Mouse (Mus musculus): Measurements from ENCODE around the gene 6430548M08Rik. TPM values are rescaled to one million over a fixed set of nuclear protein-coding genes. Genes with fewer than 3 reads are reported as not detected.

The 6430548M08Rik gene
- 9.9 and 10.0 TPM in 2 replicates for polyA plus RNA-seq (2014; fragmentation: Nextera tagmentation; extraction: Ambion mirVana)

GRCm38 (mm10) chr8:120113758-120114255, at the start of gene 6430548M08Rik:
6430548M08Rik (plus strand) TSS chr8:120114152.
- DNase-seq (ENCODE audit: low spot score) (peak; percentile 100), ATAC-seq (replicated peaks; ENCODE audit: low FRiP score) (peak; percentile 96)
- Histone ChIP-seq H3K4me1 (replicated peaks; ENCODE audit: control insufficient read depth, insufficient read depth, low read length) (peaks cover 10% of the 10 kb centered on the region), H3K4me2 (ENCODE audit: low read depth, low read length, severe bottlenecking) (peak within 1 kb of the TSS; percentile 89), H3K36me3 (ENCODE audit: control insufficient read depth, insufficient read depth, low read length) (no peaks in the 10 kb centered on the region), H3K27ac (ENCODE audit: low read depth, low read length) (peak within 1 kb of the TSS; percentile 67), H3K9ac (ENCODE audit: low read length) (peak within 1 kb of the TSS; percentile 74), H3K27me3 (ENCODE audit: control insufficient read depth, insufficient read depth, low read length) (peaks cover 18% of the 10 kb centered on the region), H3K9me3 (ENCODE audit: control insufficient read depth, low read length) (no peaks in the 10 kb centered on the region), H3K4me3 (ENCODE audit: low read depth, low read length) (peak within 1 kb of the TSS; percentile 63)
- WGBS = under 1% methylated on average over 61 of the region's 61 CpGs

GRCm38 (mm10) chr8:120065611-120066010, 48.3 kb upstream of the 6430548M08Rik start:
- H3K4me2 ChIP-seq (ENCODE audit: low read depth, low read length, severe bottlenecking) = no peak overlapping the region
- no peak overlapping the region for H3K4me3 ChIP-seq (ENCODE audit: low read depth, low read length)
- no peaks in the 10 kb centered on the region for H3K36me3 ChIP-seq (ENCODE audit: control insufficient read depth, insufficient read depth, low read length)
- H3K27me3 ChIP-seq (ENCODE audit: control insufficient read depth, insufficient read depth, low read length) = no peaks in the 10 kb centered on the region
- no peak overlapping the region for H3K9ac ChIP-seq (ENCODE audit: low read length)
- DNase-seq (ENCODE audit: low spot score) (no peak), ATAC-seq (replicated peaks; ENCODE audit: low FRiP score) (no peak)
- no peak overlapping the region for H3K27ac ChIP-seq (ENCODE audit: low read depth, low read length)
- H3K4me1 ChIP-seq (replicated peaks; ENCODE audit: control insufficient read depth, insufficient read depth, low read length) = no peaks in the 10 kb centered on the region
- 93% methylated on average over 8 of the region's 8 CpGs for whole genome bisulfite sequencing
- no peaks in the 10 kb centered on the region; the same call in 1 of the 2 replicates for H3K9me3 ChIP-seq (ENCODE audit: control insufficient read depth, low read length)

- 94% methylated on average over 4 of the region's 4 CpGs for WGBS
- DNase-seq (ENCODE audit: low spot score) (no peak), ATAC-seq (replicated peaks; ENCODE audit: low FRiP score) (no peak)
- Histone ChIP-seq H3K9me3 (ENCODE audit: control insufficient read depth, low read length) (no peaks in the 10 kb centered on the region; the same call in 1 of the 2 replicates), H3K36me3 (ENCODE audit: control insufficient read depth, insufficient read depth, low read length) (no peaks in the 10 kb centered on the region), H3K27me3 (ENCODE audit: control insufficient read depth, insufficient read depth, low read length) (no peaks in the 10 kb centered on the region), H3K4me1 (replicated peaks; ENCODE audit: control insufficient read depth, insufficient read depth, low read length) (no peaks in the 10 kb centered on the region), H3K27ac (ENCODE audit: low read depth, low read length) (no peak overlapping the region), H3K4me2 (ENCODE audit: low read depth, low read length, severe bottlenecking) (no peak overlapping the region), H3K4me3 (ENCODE audit: low read depth, low read length) (no peak overlapping the region), H3K9ac (ENCODE audit: low read length) (no peak overlapping the region)
Measured at GRCm38 (mm10) chr8:120066226-120066625, 47.7 kb upstream of the 6430548M08Rik start.

- Histone ChIP-seq H3K36me3 (ENCODE audit: control insufficient read depth, insufficient read depth, low read length) (no peaks in the 10 kb centered on the region), H3K27me3 (ENCODE audit: control insufficient read depth, insufficient read depth, low read length) (no peaks in the 10 kb centered on the region), H3K27ac (ENCODE audit: low read depth, low read length) (no peak overlapping the region), H3K4me2 (ENCODE audit: low read depth, low read length, severe bottlenecking) (no peak overlapping the region), H3K9me3 (ENCODE audit: control insufficient read depth, low read length) (no peaks in the 10 kb centered on the region; the same call in 1 of the 2 replicates), H3K4me1 (replicated peaks; ENCODE audit: control insufficient read depth, insufficient read depth, low read length) (no peaks in the 10 kb centered on the region), H3K4me3 (ENCODE audit: low read depth, low read length) (no peak overlapping the region), H3K9ac (ENCODE audit: low read length) (no peak overlapping the region)
- no peak for DNase-seq (ENCODE audit: low spot score)
- no peak for ATAC-seq (replicated peaks; ENCODE audit: low FRiP score)
- 63% methylated on average over 19 of the region's 19 CpGs for WGBS
Measured at GRCm38 (mm10) chr8:120067936-120068668, 45.9 kb upstream of the 6430548M08Rik start.

GRCm38 (mm10) chr8:120071684-120072083, 42.3 kb upstream of the 6430548M08Rik start:
- H3K9ac ChIP-seq (ENCODE audit: low read length) = no peak overlapping the region
- H3K27ac ChIP-seq (ENCODE audit: low read depth, low read length) = no peak overlapping the region
- H3K36me3 ChIP-seq (ENCODE audit: control insufficient read depth, insufficient read depth, low read length) = no peaks in the 10 kb centered on the region
- H3K27me3 ChIP-seq (ENCODE audit: control insufficient read depth, insufficient read depth, low read length) = no peaks in the 10 kb centered on the region
- H3K4me1 ChIP-seq (replicated peaks; ENCODE audit: control insufficient read depth, insufficient read depth, low read length) = no peaks in the 10 kb centered on the region
- no peak overlapping the region for H3K4me3 ChIP-seq (ENCODE audit: low read depth, low read length)
- H3K4me2 ChIP-seq (ENCODE audit: low read depth, low read length, severe bottlenecking) = no peak overlapping the region
- 0 out of 2 replicates have a peak, but pooled peaks have one; percentile 71 for ATAC-seq (replicated peaks; ENCODE audit: low FRiP score)
- DNase-seq (ENCODE audit: low spot score) = peak; percentile 89
- WGBS = 24% methylated on average over 4 of the region's 4 CpGs
- H3K9me3 ChIP-seq (ENCODE audit: control insufficient read depth, low read length) = no peaks in the 10 kb centered on the region; the same call in 1 of the 2 replicates

GRCm38 (mm10) chr8:120072259-120072658, 41.7 kb upstream of the 6430548M08Rik start:
- Histone ChIP-seq H3K9ac (ENCODE audit: low read length) (no peak overlapping the region), H3K4me2 (ENCODE audit: low read depth, low read length, severe bottlenecking) (no peak overlapping the region), H3K36me3 (ENCODE audit: control insufficient read depth, insufficient read depth, low read length) (no peaks in the 10 kb centered on the region), H3K9me3 (ENCODE audit: control insufficient read depth, low read length) (no peaks in the 10 kb centered on the region), H3K4me3 (ENCODE audit: low read depth, low read length) (no peak overlapping the region), H3K4me1 (replicated peaks; ENCODE audit: control insufficient read depth, insufficient read depth, low read length) (no peaks in the 10 kb centered on the region), H3K27ac (ENCODE audit: low read depth, low read length) (no peak overlapping the region), H3K27me3 (ENCODE audit: control insufficient read depth, insufficient read depth, low read length) (no peaks in the 10 kb centered on the region)
- WGBS = 78% methylated on average over 9 of the region's 9 CpGs
- DNase-seq (ENCODE audit: low spot score) (no peak), ATAC-seq (replicated peaks; ENCODE audit: low FRiP score) (no peak)

- H3K4me1 ChIP-seq (replicated peaks; ENCODE audit: control insufficient read depth, insufficient read depth, low read length) = no peaks in the 10 kb centered on the region
- 84% methylated on average over 8 of the region's 8 CpGs for WGBS
- no peak overlapping the region for H3K27ac ChIP-seq (ENCODE audit: low read depth, low read length)
- H3K36me3 ChIP-seq (ENCODE audit: control insufficient read depth, insufficient read depth, low read length) = no peaks in the 10 kb centered on the region
- ATAC-seq (replicated peaks; ENCODE audit: low FRiP score) (no peak), DNase-seq (ENCODE audit: low spot score) (no peak)
- H3K27me3 ChIP-seq (ENCODE audit: control insufficient read depth, insufficient read depth, low read length) = no peaks in the 10 kb centered on the region
- H3K4me3 ChIP-seq (ENCODE audit: low read depth, low read length) = no peak overlapping the region
- H3K9me3 ChIP-seq (ENCODE audit: control insufficient read depth, low read length) = no peaks in the 10 kb centered on the region
- no peak overlapping the region for H3K9ac ChIP-seq (ENCODE audit: low read length)
- no peak overlapping the region for H3K4me2 ChIP-seq (ENCODE audit: low read depth, low read length, severe bottlenecking)
Measured at GRCm38 (mm10) chr8:120072827-120073226, 41.1 kb upstream of the 6430548M08Rik start.

- no peak for DNase-seq (ENCODE audit: low spot score)
- no peak overlapping the region for H3K27ac ChIP-seq (ENCODE audit: low read depth, low read length)
Measured at GRCm38 (mm10) chr8:120074516-120074915, 39.4 kb upstream of the 6430548M08Rik start.

More at GRCm38 (mm10) chr8:120074516-120074915, 39.4 kb upstream of the 6430548M08Rik start:
- no peak overlapping the region for H3K4me2 ChIP-seq (ENCODE audit: low read depth, low read length, severe bottlenecking)
- H3K36me3 ChIP-seq (ENCODE audit: control insufficient read depth, insufficient read depth, low read length) = no peaks in the 10 kb centered on the region
- H3K4me3 ChIP-seq (ENCODE audit: low read depth, low read length) = no peak overlapping the region
- no peak for ATAC-seq (replicated peaks; ENCODE audit: low FRiP score)
- H3K4me1 ChIP-seq (replicated peaks; ENCODE audit: control insufficient read depth, insufficient read depth, low read length) = no peaks in the 10 kb centered on the region
- H3K27me3 ChIP-seq (ENCODE audit: control insufficient read depth, insufficient read depth, low read length) = no peaks in the 10 kb centered on the region
- no peaks in the 10 kb centered on the region for H3K9me3 ChIP-seq (ENCODE audit: control insufficient read depth, low read length)
- WGBS = 81% methylated on average over 6 of the region's 6 CpGs
- no peak overlapping the region for H3K9ac ChIP-seq (ENCODE audit: low read length)
